Mouse (Mus musculus) midbrain, embryonic 16.5 days (tissue): ENCODE measurements at regions not wholly inside any gene's neighbourhood (a gene's known extent, or its start where the extent isn't known, plus 50 kb on each side); places are given as distances from the start of the nearest gene placed in this dataset.

Experiments
- ATAC-seq: fragments of 200-750 bp; cut with Nextera tagmentation; 2 replicates; pipeline ENCODE4 v1.8.0; 2017; ENCODE audit warnings: moderate TSS enrichment
- H3K27ac ChIP-seq: fragments of 300-500 bp; sonication (generic); 2 replicates; pipeline ENCODE4 v1.5.1; 2014; ENCODE audit warnings: mild to moderate bottlenecking, low read length, mixed read lengths
- H3K27me3 ChIP-seq: fragments of 300-500 bp; sonication (generic); 2 replicates; pipeline ENCODE4 v1.6.1; 2014; ENCODE audit warnings: low read depth, low read length, mixed read lengths; ENCODE audit not compliant: control insufficient read depth, insufficient read depth
- H3K36me3 ChIP-seq: fragments of 300-500 bp; sonication (generic); 2 replicates; pipeline ENCODE4 v1.6.1; 2014; ENCODE audit warnings: mild to moderate bottlenecking, low read length, moderate library complexity, mixed read lengths; ENCODE audit not compliant: control insufficient read depth, insufficient read depth
- H3K4me1 ChIP-seq: fragments of 300-500 bp; sonication (generic); 2 replicates; pipeline ENCODE4 v1.6.1; 2014; ENCODE audit warnings: mild to moderate bottlenecking, low read length, mixed read lengths; ENCODE audit not compliant: control insufficient read depth, insufficient read depth
- H3K4me2 ChIP-seq: fragments of 300-500 bp; sonication (generic); 2 replicates; pipeline ENCODE4 v1.6.1; 2014; ENCODE audit warnings: mild to moderate bottlenecking, low read length, mixed read lengths
- H3K4me3 ChIP-seq: fragments of 300-500 bp; sonication (generic); 2 replicates; pipeline ENCODE4 v1.5.1; 2014; ENCODE audit warnings: low read depth, mild to moderate bottlenecking, low read length, moderate library complexity, mixed read lengths
- H3K9ac ChIP-seq: fragments of 300-500 bp; sonication (generic); 2 replicates; pipeline ENCODE4 v1.6.1; 2014; ENCODE audit warnings: low read depth, low read length, mixed read lengths
- H3K9me3 ChIP-seq: fragments of 300-500 bp; sonication (generic); replicated peaks from 2 replicates; pipeline ENCODE4 v1.6.1; 2014; ENCODE audit warnings: mild to moderate bottlenecking, low read length, mixed read lengths; ENCODE audit not compliant: control insufficient read depth, poor library complexity, severe bottlenecking
- WGBS: fragments of 180-500 bp; shearing (Covaris S2); extraction: QIAGEN DNeasy Blood & Tissue Kit; methylation state at CpG from one replicate; pipeline ENCODE4 v1.1.7; 2014; 5-methylcytosine and 5-hydroxymethylcytosine counted together

DNA sequence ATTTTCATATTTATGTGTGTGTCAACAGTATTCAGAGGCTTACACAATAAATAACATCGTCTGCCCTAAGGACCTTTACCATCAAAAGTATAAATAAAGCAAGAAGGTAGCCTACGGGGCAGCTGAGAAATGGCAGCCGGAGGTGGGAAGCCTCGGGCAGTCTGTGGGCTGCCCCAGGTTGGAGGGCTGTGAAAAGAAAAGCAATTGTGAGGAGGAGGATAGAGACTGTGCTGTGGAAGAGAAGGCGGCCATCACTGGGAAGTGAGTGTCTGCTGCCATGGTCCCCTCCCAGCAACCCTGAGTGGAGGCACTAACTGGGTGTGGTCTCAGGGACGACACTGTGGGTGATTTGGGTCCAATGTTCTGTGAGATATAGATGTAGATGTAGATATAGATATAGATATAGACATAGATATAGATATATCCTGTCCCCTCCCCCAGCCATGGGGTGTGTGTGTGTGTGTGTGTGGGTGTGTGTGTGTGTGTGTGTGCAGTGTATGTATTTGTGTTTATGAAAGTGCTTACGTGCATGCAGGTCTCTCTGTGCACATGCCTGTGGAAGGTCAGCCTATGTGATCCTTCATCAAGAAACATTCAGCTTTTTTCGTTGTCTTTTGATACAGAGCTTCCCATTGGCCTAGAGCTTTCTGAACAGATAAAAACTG lies 220.6 kb upstream of the Noct start:
- H3K4me1 ChIP-seq = peaks cover 4% of the 10 kb centered on the region; the same call in 1 of the 2 replicates
- H3K9ac ChIP-seq = no peak overlapping the region
- WGBS = 54% methylated on average over 8 of the region's 8 CpGs
- peak; percentile 64 for ATAC-seq
- H3K36me3 ChIP-seq = no peaks in the 10 kb centered on the region
- H3K4me2 ChIP-seq = no peak overlapping the region
- H3K4me3 ChIP-seq = no peak overlapping the region
- H3K27me3 ChIP-seq = no peaks in the 10 kb centered on the region
- no peak overlapping the region for H3K27ac ChIP-seq
- H3K9me3 ChIP-seq = no peaks in the 10 kb centered on the region

DNA sequence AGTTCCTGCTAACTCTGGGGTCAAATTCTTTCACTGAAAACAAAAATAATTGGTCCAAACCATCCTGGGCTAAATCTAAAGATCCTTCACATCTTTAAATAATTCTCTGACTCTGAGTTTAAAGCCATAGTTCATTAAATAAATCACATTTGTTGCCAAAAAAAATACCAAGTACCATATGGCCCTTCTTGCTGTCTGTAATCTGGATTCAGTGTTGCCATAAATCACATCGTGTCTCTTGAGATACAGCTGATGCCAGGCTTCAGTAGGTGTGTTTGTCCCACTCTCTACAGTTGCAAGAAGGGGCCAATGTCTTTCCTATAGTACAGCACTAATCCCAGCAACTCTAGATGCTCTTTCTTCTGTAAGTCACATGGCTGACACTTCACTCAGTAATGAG lies 220.0 kb upstream of the Noct start:
- no peak for ATAC-seq
- no peaks in the 10 kb centered on the region for H3K9me3 ChIP-seq
- WGBS = 86% methylated on average over 1 of the region's 1 CpGs
- peaks cover 4% of the 10 kb centered on the region; the same call in 1 of the 2 replicates for H3K4me1 ChIP-seq
- H3K27me3 ChIP-seq = no peaks in the 10 kb centered on the region
- no peak overlapping the region for H3K4me2 ChIP-seq
- no peak overlapping the region for H3K4me3 ChIP-seq
- no peak overlapping the region for H3K27ac ChIP-seq
- no peak overlapping the region for H3K9ac ChIP-seq
- no peaks in the 10 kb centered on the region for H3K36me3 ChIP-seq

DNA sequence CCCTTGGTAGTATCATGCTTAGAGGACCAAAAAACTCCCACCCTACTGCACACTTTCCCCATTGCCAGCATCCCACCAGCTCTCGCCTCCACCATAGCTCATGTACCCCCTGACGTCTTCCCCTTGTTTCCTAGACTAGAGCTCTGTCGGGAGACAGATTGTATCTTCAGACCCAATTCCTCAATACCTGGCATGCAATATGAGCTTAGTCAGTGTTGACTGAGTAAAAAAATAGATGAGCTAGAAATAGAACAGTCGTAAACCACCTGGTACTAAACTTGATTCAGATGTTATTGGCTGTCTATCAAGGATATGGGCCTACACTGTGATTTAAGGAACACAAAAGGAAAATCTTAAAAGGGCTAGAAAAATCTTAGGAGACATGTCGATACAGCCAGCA lies 215.1 kb upstream of the Noct start:
- Histone ChIP-seq H3K9me3 (no peaks in the 10 kb centered on the region), H3K9ac (no peak overlapping the region), H3K4me2 (no peak overlapping the region), H3K27me3 (no peaks in the 10 kb centered on the region), H3K36me3 (no peaks in the 10 kb centered on the region), H3K4me1 (no peaks in the 10 kb centered on the region), H3K27ac (no peak overlapping the region), H3K4me3 (no peak overlapping the region)
- ATAC-seq = no peak
- WGBS = 88% methylated on average over 5 of the region's 5 CpGs

DNA sequence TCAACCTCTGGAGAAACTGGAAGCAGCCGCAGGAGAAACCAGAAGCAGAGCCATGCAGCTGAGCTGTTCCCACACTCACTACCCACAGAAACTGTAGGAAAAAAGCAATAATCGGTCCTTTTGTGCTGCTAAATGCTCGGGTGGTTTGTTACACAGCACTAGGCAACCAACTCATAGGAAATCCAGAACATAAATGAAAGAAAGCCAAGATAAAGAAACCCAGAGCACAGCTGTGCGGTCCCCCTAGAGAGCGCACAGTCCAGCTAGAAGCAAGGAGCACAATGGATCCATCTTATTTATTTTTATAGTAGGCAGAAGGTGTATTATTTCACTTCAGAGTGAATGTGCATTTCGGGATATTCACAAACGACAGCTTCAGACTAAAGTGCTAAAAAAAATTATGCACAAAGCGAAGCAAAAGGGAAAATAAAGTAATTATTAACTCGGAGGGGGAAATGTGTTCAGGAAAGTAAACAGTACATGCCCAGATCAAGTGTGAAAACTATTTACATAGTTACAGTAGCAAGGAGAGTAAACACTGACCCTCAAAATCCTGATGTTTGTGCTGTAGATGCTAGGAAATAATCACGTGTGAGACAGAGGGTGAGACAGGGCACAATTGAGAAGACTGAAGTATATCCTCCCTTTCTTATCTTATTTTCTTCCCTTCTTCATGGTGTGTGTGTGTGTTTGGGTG lies 204.4 kb upstream of the Noct start:
- 0 out of 2 replicates have a peak overlapping the region, but pooled peaks have one; percentile 41 for H3K27ac ChIP-seq

DNA sequence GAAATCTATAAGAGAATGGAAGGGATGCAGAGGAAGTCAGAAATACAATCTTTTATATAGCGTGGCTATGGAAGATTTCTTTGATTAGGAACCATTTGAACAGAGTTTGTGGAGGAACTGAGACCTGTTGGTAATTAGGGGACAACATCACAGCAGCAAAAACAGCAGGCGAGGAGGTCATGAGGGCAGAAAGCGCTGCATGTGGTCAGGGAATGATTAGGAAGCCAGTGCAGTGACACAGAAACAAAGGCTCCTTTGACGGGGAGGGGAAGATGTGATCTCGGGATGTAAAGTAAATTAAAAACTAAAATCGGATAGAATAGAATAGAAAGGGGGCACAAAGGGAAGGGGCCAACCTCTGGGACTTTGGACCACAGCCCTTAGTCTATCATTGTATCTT lies 199.6 kb upstream of the Noct start:
- no peak for ATAC-seq
- WGBS = 20% methylated on average over 6 of the region's 6 CpGs
- no peaks in the 10 kb centered on the region for H3K4me1 ChIP-seq
- H3K4me2 ChIP-seq = no peak overlapping the region
- no peaks in the 10 kb centered on the region for H3K27me3 ChIP-seq
- H3K36me3 ChIP-seq = no peaks in the 10 kb centered on the region
- no peak overlapping the region for H3K9ac ChIP-seq
- no peak overlapping the region for H3K4me3 ChIP-seq
- no peak overlapping the region for H3K27ac ChIP-seq
- H3K9me3 ChIP-seq = no peaks in the 10 kb centered on the region

More for the DNA sequence above, 204.4 kb upstream of the Noct start:
- 58% methylated on average over 10 of the region's 10 CpGs for WGBS
- H3K9ac ChIP-seq = no peak overlapping the region
- no peaks in the 10 kb centered on the region for H3K36me3 ChIP-seq
- ATAC-seq = no peak
- no peaks in the 10 kb centered on the region for H3K4me1 ChIP-seq
- no peaks in the 10 kb centered on the region for H3K9me3 ChIP-seq
- no peak overlapping the region for H3K4me2 ChIP-seq
- H3K4me3 ChIP-seq = no peak overlapping the region
- H3K27me3 ChIP-seq = no peaks in the 10 kb centered on the region

DNA sequence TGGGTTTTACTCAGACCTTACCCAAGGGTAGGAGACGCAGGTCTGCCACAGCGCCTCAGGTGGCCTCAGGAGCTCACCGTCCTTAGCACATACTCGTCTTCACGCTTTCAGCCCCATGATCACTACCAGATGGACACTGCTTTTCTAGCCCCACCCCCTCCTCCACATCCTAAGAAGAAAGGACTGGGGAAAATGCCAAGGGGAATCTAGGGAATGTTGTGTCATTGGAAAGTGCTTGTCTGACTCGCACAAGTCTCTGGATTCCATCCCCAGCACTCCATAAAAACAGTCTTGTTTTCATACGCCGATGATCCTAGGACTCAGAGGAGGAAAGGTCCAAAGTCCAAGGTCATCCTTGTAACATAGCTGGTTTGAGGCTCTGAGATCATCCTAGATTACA lies 192.4 kb upstream of the Noct start:
- Histone ChIP-seq H3K27ac (no peak overlapping the region), H3K4me1 (no peaks in the 10 kb centered on the region), H3K4me3 (no peak overlapping the region), H3K9ac (no peak overlapping the region), H3K36me3 (no peaks in the 10 kb centered on the region), H3K9me3 (no peaks in the 10 kb centered on the region), H3K4me2 (no peak overlapping the region), H3K27me3 (no peaks in the 10 kb centered on the region)
- ATAC-seq = no peak
- WGBS = 89% methylated on average over 8 of the region's 8 CpGs

DNA sequence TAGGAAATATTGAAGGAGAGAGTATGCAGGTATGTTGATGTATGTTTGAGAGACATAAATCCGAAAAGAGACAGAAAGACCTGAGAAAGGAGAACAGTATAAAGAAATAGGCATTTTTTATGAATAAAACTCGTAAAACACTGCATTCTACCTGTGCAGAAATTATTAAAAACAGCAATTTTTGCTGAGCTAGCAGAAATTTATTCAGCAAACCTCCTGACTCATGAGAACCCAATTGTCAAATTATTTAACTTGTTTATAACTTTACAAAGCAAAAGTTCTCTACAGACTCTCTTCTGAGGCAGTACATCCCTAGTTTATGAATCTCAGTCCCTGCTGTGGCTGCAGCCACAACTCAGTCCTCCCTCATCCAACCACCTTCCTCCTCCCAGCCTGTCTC lies 191.0 kb upstream of the Noct start:
- H3K4me3 ChIP-seq = no peak overlapping the region
- no peak overlapping the region for H3K27ac ChIP-seq
- no peak for ATAC-seq
- H3K36me3 ChIP-seq = no peaks in the 10 kb centered on the region
- no peak overlapping the region for H3K9ac ChIP-seq
- no peaks in the 10 kb centered on the region for H3K4me1 ChIP-seq
- H3K4me2 ChIP-seq = no peak overlapping the region
- no peaks in the 10 kb centered on the region for H3K9me3 ChIP-seq
- H3K27me3 ChIP-seq = no peaks in the 10 kb centered on the region
- 87% methylated on average over 2 of the region's 2 CpGs for WGBS

DNA sequence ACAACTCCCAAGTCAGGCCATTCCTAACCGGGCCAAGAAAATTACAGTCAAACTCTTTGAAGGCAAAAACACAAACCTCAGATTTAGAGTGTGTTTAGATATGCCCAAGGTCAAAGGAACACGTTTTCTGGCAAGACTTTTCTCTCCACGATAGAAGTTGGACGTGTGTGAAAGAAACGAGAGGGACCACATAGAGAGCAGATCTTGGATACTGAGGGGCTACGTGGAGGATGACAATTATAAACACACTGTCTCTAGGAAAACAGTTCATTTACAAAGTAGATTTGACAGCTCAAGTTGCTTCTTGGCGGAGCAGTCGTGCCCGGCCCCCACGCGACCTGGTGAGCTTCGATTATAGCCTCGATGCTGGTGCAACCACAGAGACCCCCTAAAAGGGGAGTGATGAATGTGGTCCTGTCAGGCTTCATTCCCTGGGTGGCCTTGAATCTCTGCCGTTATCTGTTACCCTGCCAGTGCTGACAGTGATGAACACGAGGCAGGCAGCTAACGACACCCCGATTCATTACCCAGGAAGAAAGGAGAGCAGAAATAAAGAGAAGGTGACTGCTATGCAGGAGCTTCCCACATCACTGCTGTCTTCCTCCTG lies 187.4 kb upstream of the Noct start:
- Histone ChIP-seq H3K4me1 (no peaks in the 10 kb centered on the region), H3K36me3 (no peaks in the 10 kb centered on the region), H3K4me2 (no peak overlapping the region), H3K9ac (no peak overlapping the region), H3K27ac (no peak overlapping the region), H3K4me3 (no peak overlapping the region), H3K27me3 (no peaks in the 10 kb centered on the region), H3K9me3 (no peaks in the 10 kb centered on the region)
- WGBS = 69% methylated on average over 17 of the region's 17 CpGs
- no peak for ATAC-seq

DNA sequence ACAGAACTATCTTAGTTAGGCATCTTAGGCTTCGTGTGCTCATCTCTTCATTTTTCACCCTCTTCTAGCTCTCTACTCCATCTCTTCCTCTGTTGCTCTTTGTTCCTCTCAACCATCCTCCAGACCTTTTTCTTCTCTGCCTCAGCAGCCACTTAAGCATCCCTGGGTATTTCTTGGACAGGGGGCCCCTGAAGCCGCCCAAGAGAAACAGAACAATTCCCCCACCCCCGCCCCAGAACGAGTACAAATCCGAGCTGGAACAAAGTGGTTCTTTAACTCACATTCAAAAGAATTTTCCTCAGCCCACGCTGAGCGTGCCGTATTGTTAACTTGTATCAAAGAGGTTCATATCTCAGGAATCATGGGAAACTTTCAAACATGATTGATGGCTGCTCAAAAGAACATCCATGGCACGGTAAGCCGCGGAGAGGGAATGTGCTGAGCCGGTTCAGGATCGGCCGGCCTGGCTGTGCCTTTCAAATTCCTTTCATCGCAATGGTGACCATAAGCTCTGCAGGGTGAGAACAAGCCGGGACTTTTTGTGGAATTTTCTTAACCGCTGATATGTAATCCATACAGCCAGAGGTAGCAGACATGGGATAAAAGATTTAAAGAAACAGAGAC lies 181.9 kb upstream of the Noct start:
- H3K4me2 ChIP-seq = peak overlapping the region; percentile 40
- no peak overlapping the region for H3K9ac ChIP-seq
- no peaks in the 10 kb centered on the region for H3K36me3 ChIP-seq
- ATAC-seq = peak; percentile 60; the same call in 1 of the 2 replicates
- H3K27me3 ChIP-seq = no peaks in the 10 kb centered on the region
- H3K9me3 ChIP-seq = no peaks in the 10 kb centered on the region
- no peak overlapping the region for H3K4me3 ChIP-seq
- WGBS = 18% methylated on average over 17 of the region's 17 CpGs
- H3K27ac ChIP-seq = no peak overlapping the region
- H3K4me1 ChIP-seq = peaks cover 4% of the 10 kb centered on the region; the same call in 1 of the 2 replicates
